Mouse (Mus musculus) embryonic fibroblast, embryonic 13.5 days (primary cell): ENCODE data around the gene Rps9.

ENCODE experiments used
- CTCF ChIP-seq: IDR thresholded peaks from 2 replicates; pipeline ENCODE4 v1.5.1; 2011; ENCODE audit warnings: mild to moderate bottlenecking, control low read depth, low read length, moderate library complexity, borderline replicate concordance; ENCODE audit not compliant: insufficient read depth
- POLR2A ChIP-seq: IDR thresholded peaks from 2 replicates; pipeline ENCODE4 v1.6.1; 2011; ENCODE audit warnings: low read depth, mild to moderate bottlenecking, control low read depth, low read length, moderate library complexity

DNA sequence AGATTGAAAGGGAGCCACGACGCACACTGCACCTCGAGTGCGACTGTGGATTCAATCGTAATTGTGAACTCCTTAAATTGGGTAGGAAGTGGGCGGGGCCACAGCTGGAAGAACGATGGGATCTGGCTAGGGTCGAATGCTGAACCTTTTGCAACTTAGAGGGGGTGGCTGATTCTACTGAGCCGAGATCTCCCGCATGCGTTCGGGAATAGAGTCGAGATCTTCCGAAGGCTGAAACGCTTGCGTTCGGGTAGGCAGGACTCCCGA is 10.1 kb upstream of the Rps9 start:
- TF ChIP-seq CTCF (no peak), POLR2A (peak; percentile 97; the same call in 1 of the 2 replicates)
